21 mouse cellular contexts compared by ENCODE assay signal in genomic region chr3:117938426-117938825, GRCm38 (mm10).
DNase-seq lines count a peak whose midpoint lies in the region; TF ChIP-seq lines count a peak whose summit lies in the region.
"Had no signal": no experiment of that assay in that cellular context is flagged by ENCODE, and none has a peak within 500 bp of the region (broad histone marks: within the 10 kb centered on the region; RNA-seq: fewer than 3 reads in every experiment).

No protein-coding gene starts in this region.

- TF ChIP-seq EP300 in heart, adult 2 months (IDR thresholded peaks at IDR 0.05; ENCODE audit: insufficient read depth, low read depth, low read length): no peak

- intact Hi-C loops in left cerebral cortex, postnatal 10 days (cut with DNase I): no loop called here
- intact Hi-C loops in left cerebral cortex, postnatal 14 days (cut with DNase I): no loop called here
- intact Hi-C loops in heart, adult 2 months (cut with DNase I): no loop called here

- no peaks in the 10 kb centered on the region for H3K36me3 ChIP-seq in heart, embryonic 10.5 days
- H3K36me3 ChIP-seq in heart, adult 2 months (ENCODE audit: control insufficient read depth, insufficient read depth, low read length): no peaks in the 10 kb centered on the region
- H3K36me3 ChIP-seq: embryonic facial prominence, embryonic 12.5 days; forebrain, embryonic 15.5 days; hindbrain, embryonic 15.5 days; intestine, embryonic 15.5 days; limb, embryonic 12.5 days; liver, embryonic 12.5 days; lung, embryonic 15.5 days had no signal

- peak; percentile 6 to 18 for DNase-seq in left cerebral cortex, adult 18-20 months (ENCODE audit: low spot score in 2 of 2)
- DNase-seq in left cerebral cortex, postnatal 10 days (ENCODE audit: extremely low spot score in 1 of 2, low spot score in 2 of 2): no peak
- DNase-seq in MN1 (ENCODE audit: low spot score): peak; percentile 16
- peak; percentile 14 for DNase-seq in adrenal gland, postnatal 10 days
- DNase-seq in left cerebral cortex, postnatal 14 days (ENCODE audit: low spot score in 2 of 2): peak; percentile 9 to 10
- no peak for DNase-seq in heart, embryonic 10.5 days (ENCODE audit: low spot score)
- no peak for DNase-seq in cerebellum, postnatal 36 days
- no peak for DNase-seq in heart, adult 2 months
- DNase-seq: cerebellum, adult 9-10 months; heart, adult 11 months; heart, postnatal 36 days; lung, postnatal 4 days; spleen, adult 18-20 months had no signal

- no peaks in the 10 kb centered on the region for H3K27me3 ChIP-seq in heart, embryonic 10.5 days (ENCODE audit: insufficient read depth, poor library complexity, severe bottlenecking)
- H3K27me3 ChIP-seq in heart, adult 2 months (ENCODE audit: control insufficient read depth, insufficient read depth, low read length): no peaks in the 10 kb centered on the region
- H3K27me3 ChIP-seq: embryonic facial prominence, embryonic 12.5 days; forebrain, embryonic 15.5 days; hindbrain, embryonic 15.5 days; intestine, embryonic 15.5 days; limb, embryonic 12.5 days; liver, embryonic 12.5 days; lung, embryonic 15.5 days had no signal

- H3K4me3 ChIP-seq in heart, embryonic 10.5 days: no peak overlapping the region
- H3K4me3 ChIP-seq in heart, adult 2 months: no peak overlapping the region
- H3K4me3 ChIP-seq: embryonic facial prominence, embryonic 12.5 days; forebrain, embryonic 15.5 days; hindbrain, embryonic 15.5 days; intestine, embryonic 15.5 days; limb, embryonic 12.5 days; liver, embryonic 12.5 days; lung, embryonic 15.5 days had no signal

- no peak for TF ChIP-seq POLR2A in heart, adult 2 months (IDR thresholded peaks at IDR 0.05; ENCODE audit: insufficient read depth, low read depth, low read length)

- no peaks in the 10 kb centered on the region for H3K4me1 ChIP-seq in heart, embryonic 10.5 days
- H3K4me1 ChIP-seq in heart, adult 2 months (ENCODE audit: control insufficient read depth, insufficient read depth, low read length): no peaks in the 10 kb centered on the region
- H3K4me1 ChIP-seq: embryonic facial prominence, embryonic 12.5 days; forebrain, embryonic 15.5 days; hindbrain, embryonic 15.5 days; intestine, embryonic 15.5 days; limb, embryonic 12.5 days; liver, embryonic 12.5 days; lung, embryonic 15.5 days had no signal

- no peaks in the 10 kb centered on the region for H3K9me3 ChIP-seq in heart, embryonic 10.5 days
- H3K9me3 ChIP-seq: embryonic facial prominence, embryonic 12.5 days; forebrain, embryonic 15.5 days; hindbrain, embryonic 15.5 days; intestine, embryonic 15.5 days; limb, embryonic 12.5 days; liver, embryonic 12.5 days; lung, embryonic 15.5 days had no signal

- no peaks in the 10 kb centered on the region for H3K79me2 ChIP-seq in heart, adult 2 months (replicated peaks; ENCODE audit: control insufficient read depth, insufficient read depth, low read length)

- no peak overlapping the region for H3K9ac ChIP-seq in heart, adult 2 months (ENCODE audit: low read depth, low read length)
- H3K9ac ChIP-seq: embryonic facial prominence, embryonic 12.5 days; forebrain, embryonic 15.5 days; hindbrain, embryonic 15.5 days; intestine, embryonic 15.5 days; limb, embryonic 12.5 days; liver, embryonic 12.5 days; lung, embryonic 15.5 days had no signal

- no peak overlapping the region for H3K27ac ChIP-seq in heart, embryonic 10.5 days
- H3K27ac ChIP-seq in heart, adult 2 months: no peak overlapping the region
- H3K27ac ChIP-seq: embryonic facial prominence, embryonic 12.5 days; forebrain, embryonic 15.5 days; hindbrain, embryonic 15.5 days; intestine, embryonic 15.5 days; kidney, postnatal 0 days; limb, embryonic 12.5 days; liver, embryonic 12.5 days; lung, embryonic 15.5 days had no signal

- no peak for TF ChIP-seq CTCF in heart, adult 2 months (IDR thresholded peaks at IDR 0.05)

Comparison
In these comparisons a context has a peak if more than half of its experiments do, and no peak if none do; other contexts are left out.
1. DNase-seq: peak in left cerebral cortex, adult 18-20 months (2 of 2), MN1 (single experiment), adrenal gland, postnatal 10 days (single experiment) and left cerebral cortex, postnatal 14 days (2 of 2); none in left cerebral cortex, postnatal 10 days (0 of 2), heart, embryonic 10.5 days (single experiment), cerebellum, postnatal 36 days (0 of 2) and heart, adult 2 months (0 of 2).